Mouse (Mus musculus): ENCODE data around the gene Adrb1. TPM values are rescaled to one million over a fixed set of nuclear protein-coding genes. Genes with fewer than 3 reads are reported as not detected.

Adrb1 gene
- polyA plus RNA-seq (2016; fragmentation: Nextera tagmentation; extraction: Ambion mirVana): 0.52 and 0.85 TPM in 2 replicates

DNA sequence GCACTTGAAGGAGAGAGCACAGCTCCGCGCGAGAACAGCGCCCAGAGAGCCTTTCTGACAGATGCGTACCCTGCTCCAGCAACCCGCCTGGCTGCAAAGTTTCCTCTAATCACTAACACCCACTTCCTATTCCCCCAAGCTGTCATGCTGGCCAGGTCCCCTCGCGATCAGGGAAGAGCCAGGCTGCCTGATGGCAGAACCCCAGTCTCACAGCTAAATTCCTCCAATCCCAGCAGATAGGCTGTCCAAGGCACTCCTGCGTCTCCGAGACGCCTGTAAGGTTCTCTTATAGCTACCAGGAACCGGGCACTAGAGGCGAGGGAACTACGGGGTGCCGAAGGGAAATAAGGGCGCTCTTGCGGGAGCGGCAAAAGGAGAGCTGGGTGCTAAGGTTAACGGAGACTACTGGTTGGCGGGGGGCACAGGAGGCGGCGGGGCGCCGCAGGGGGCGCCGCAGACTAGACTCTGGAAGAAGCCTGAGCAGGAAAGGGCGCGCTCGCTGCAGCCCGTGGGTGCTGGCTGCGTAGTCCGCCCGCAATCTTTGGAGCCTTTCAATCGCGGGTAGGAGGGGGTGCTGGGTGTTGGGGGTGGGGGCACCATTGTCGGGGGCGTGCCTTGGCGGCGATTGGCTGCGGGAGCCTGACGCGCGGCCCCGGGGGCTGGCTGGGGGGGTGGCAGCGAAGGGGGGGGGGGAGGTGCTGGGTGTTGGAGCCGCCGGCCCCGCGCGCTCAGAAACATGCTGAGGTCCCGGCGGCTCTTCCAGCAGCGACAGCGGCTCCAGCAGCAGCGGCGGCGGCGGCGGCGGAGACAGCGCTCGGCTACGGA lies at the start of gene Adrb1:
Gene Adrb1, plus strand, starts transcription at position 813 of the 825 bp plus-strand sequence.
- H3K4me3 ChIP-seq (replicated peaks): peak within 1 kb of the TSS; percentile 60
- H3K4me1 ChIP-seq: peaks cover 33% of the 10 kb centered on the region
- H3K27ac ChIP-seq: no peak within 1 kb of the TSS
- peak within 1 kb of the TSS; percentile 59 for H3K9ac ChIP-seq
- H3K9me3 ChIP-seq: no peaks in the 10 kb centered on the region
- H3K4me2 ChIP-seq: peak within 1 kb of the TSS; percentile 91
- ATAC-seq (ENCODE audit: low FRiP score): peak; percentile 47
- H3K36me3 ChIP-seq (replicated peaks): no peaks in the 10 kb centered on the region
- WGBS: under 1% methylated on average over 50 of the region's 63 CpGs
- H3K27me3 ChIP-seq: peaks cover 75% of the 10 kb centered on the region

DNA sequence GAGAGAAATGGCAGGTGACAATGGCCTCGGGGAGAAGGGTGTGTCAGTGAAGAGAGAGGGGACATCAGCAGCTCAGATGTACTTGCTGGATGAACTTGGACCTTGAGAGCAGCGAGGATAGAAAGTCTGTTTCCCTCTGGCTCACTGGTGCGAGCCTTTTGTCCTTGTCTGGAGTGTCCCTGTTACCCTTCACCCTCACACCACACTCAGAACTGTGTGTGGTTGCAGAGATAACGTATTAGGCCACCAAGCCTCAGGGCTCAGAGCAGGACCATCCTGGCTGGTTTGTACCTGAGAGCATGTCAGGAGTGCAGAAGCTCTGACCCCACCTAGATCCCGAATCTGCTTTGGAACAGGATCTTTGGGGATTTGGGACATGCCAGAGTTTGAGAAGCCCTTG lies 46.3 kb upstream of the Adrb1 start:
- no peaks in the 10 kb centered on the region for H3K4me1 ChIP-seq
- no peaks in the 10 kb centered on the region for H3K36me3 ChIP-seq (replicated peaks)
- no peak for ATAC-seq (ENCODE audit: low FRiP score)
- WGBS: 86% methylated on average over 5 of the region's 5 CpGs
- H3K27ac ChIP-seq: no peak overlapping the region
- H3K27me3 ChIP-seq: no peaks in the 10 kb centered on the region
- H3K9me3 ChIP-seq: no peaks in the 10 kb centered on the region
- H3K4me2 ChIP-seq: no peak overlapping the region
- H3K9ac ChIP-seq: no peak overlapping the region
- H3K4me3 ChIP-seq (replicated peaks): no peak overlapping the region

DNA sequence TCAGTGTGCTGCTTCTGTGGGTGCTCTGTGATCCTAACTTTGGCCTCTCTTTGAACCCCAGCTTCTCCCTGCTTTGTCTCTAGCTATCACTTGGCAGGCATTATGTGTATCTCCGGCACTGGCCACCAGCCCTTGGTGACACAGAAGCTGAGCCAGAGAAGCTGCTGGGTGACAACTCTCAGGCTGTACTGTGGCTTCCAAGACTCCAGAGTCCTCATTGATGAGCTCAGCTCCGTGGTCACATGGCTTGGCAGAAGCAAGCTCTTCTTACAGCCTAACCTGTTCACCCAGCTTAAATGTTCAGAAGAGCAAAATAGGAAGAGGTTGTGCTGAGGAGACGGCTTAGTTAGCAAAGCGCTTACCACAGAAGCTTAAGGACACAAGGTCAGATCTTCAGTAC lies 45.5 kb upstream of the Adrb1 start:
- H3K27ac ChIP-seq: no peak overlapping the region
- no peaks in the 10 kb centered on the region for H3K27me3 ChIP-seq
- H3K36me3 ChIP-seq (replicated peaks): no peaks in the 10 kb centered on the region
- H3K4me1 ChIP-seq: no peaks in the 10 kb centered on the region
- WGBS: 90% methylated on average over 4 of the region's 4 CpGs
- H3K9me3 ChIP-seq: no peaks in the 10 kb centered on the region
- no peak for ATAC-seq (ENCODE audit: low FRiP score)
- no peak overlapping the region for H3K4me3 ChIP-seq (replicated peaks)
- H3K4me2 ChIP-seq: no peak overlapping the region
- no peak overlapping the region for H3K9ac ChIP-seq

DNA sequence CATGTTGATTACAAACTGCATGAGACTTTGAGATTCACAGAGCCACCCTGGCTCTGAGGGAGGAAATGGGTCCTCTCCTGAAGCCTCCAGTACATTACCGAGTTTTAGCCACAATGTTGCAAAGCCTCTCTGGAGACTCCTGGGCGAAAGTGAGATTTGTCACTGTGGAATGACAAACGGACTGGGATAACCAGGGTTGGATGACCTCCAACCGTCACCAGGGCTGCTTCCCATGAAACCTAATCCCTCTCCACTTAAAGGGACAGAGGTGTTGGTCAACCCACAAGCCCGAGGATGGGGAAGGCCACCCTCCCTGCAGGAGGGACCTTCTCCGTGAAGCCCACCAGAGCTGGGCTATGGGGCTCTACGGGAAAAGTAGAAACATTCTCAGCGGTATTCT lies 44.4 kb upstream of the Adrb1 start:
- Histone ChIP-seq H3K27ac (no peak overlapping the region), H3K4me3 (replicated peaks) (no peak overlapping the region), H3K4me2 (no peak overlapping the region), H3K4me1 (no peaks in the 10 kb centered on the region), H3K27me3 (no peaks in the 10 kb centered on the region), H3K9me3 (no peaks in the 10 kb centered on the region), H3K9ac (no peak overlapping the region), H3K36me3 (replicated peaks) (no peaks in the 10 kb centered on the region)
- no peak for ATAC-seq (ENCODE audit: low FRiP score)
- 75% methylated on average over 8 of the region's 8 CpGs for WGBS

DNA sequence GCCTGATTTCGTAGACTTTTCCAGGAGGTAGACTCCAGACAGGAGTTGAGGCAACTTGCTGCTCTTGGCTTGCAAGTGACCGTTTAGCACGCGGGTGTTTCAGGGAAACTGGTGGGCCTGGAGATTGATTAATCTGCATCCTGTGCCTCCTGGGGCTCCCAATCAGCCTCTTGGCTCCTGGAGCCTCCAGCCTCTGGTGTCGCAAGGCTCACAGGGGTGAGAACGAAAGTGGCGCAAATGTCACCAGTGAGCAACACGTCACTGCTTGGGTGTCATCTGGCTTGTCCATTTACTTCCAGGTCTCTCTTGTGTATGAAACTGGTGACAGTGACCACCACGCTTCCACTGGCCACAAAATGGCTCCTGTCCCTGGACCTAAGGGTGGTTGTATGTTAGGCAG lies 43.5 kb upstream of the Adrb1 start:
- H3K9ac ChIP-seq: no peak overlapping the region
- no peaks in the 10 kb centered on the region for H3K36me3 ChIP-seq (replicated peaks)
- no peaks in the 10 kb centered on the region for H3K4me1 ChIP-seq
- WGBS: 88% methylated on average over 9 of the region's 9 CpGs
- no peaks in the 10 kb centered on the region for H3K27me3 ChIP-seq
- H3K4me3 ChIP-seq (replicated peaks): no peak overlapping the region
- ATAC-seq (ENCODE audit: low FRiP score): no peak
- no peak overlapping the region for H3K27ac ChIP-seq
- no peaks in the 10 kb centered on the region for H3K9me3 ChIP-seq
- H3K4me2 ChIP-seq: no peak overlapping the region

DNA sequence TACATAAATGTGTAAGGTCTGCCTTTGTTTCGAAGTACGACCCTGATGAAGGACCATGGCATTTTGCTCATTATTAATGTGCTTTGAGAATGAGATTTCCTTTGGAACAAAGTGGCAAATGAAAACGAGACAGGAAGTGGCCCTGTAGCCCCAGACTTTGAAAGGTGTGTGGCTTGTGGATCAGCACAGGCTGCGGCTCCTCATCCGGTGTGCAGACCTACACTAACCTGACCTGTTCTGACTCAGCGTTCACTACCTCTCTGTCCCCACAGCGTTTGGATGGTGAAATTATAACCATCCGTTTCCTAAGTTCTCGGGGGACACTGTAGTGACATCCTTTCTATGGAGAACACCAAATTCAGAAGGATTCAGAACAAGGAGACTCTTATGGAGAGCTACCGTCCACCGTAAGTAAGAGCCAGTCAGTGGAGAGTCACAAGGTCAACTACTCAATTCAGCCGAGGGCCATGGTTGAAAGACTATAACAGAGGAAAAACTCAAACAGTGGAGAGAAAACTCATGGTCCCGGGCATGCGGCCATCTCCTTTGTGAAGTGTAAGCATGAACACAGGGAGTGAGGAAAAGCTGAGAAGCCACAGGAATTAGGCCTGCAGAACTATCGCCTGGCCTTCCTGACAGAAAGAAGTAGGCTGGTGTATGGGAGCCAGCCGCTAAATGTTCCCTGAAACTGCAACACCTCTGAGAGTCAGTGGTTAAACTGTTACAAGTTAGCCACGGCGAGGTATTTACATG lies 42.6 kb upstream of the Adrb1 start:
- no peak overlapping the region for H3K4me2 ChIP-seq
- ATAC-seq (ENCODE audit: low FRiP score): no peak
- WGBS: 89% methylated on average over 18 of the region's 18 CpGs

DNA sequence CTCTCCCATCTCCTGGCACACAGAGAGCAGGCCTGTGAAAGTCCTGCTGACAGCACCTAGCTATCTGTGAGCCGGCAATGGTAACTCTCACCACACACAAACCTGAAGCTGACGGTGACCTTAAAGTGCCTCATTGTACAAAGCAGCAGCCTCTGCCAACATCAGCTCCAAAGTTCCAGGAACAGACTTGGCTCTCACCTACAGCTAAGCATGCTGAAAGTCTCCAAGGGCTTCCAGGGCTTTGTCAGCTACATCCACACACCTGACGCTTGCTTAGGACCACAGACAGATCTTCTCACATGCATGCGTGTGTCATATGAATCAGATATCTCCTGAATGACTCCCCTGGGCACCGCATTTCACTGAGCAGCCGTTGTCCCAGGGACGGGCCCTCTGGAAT lies 42.0 kb upstream of the Adrb1 start:
- Histone ChIP-seq H3K4me2 (no peak overlapping the region), H3K9ac (no peak overlapping the region), H3K9me3 (no peaks in the 10 kb centered on the region), H3K36me3 (replicated peaks) (no peaks in the 10 kb centered on the region), H3K27ac (no peak overlapping the region), H3K4me1 (no peaks in the 10 kb centered on the region), H3K4me3 (replicated peaks) (no peak overlapping the region), H3K27me3 (0 out of 2 replicates have a peak, but pooled peaks cover 4% of the 10 kb centered on the region)
- no peak for ATAC-seq (ENCODE audit: low FRiP score)
- WGBS: 87% methylated on average over 7 of the region's 7 CpGs

More for the DNA sequence above, 42.6 kb upstream of the Adrb1 start:
- H3K4me1 ChIP-seq: no peaks in the 10 kb centered on the region
- H3K4me3 ChIP-seq (replicated peaks): no peak overlapping the region
- H3K27me3 ChIP-seq: 0 out of 2 replicates have a peak, but pooled peaks cover 3% of the 10 kb centered on the region
- H3K27ac ChIP-seq: no peak overlapping the region
- no peaks in the 10 kb centered on the region for H3K9me3 ChIP-seq
- H3K36me3 ChIP-seq (replicated peaks): no peaks in the 10 kb centered on the region
- no peak overlapping the region for H3K9ac ChIP-seq

DNA sequence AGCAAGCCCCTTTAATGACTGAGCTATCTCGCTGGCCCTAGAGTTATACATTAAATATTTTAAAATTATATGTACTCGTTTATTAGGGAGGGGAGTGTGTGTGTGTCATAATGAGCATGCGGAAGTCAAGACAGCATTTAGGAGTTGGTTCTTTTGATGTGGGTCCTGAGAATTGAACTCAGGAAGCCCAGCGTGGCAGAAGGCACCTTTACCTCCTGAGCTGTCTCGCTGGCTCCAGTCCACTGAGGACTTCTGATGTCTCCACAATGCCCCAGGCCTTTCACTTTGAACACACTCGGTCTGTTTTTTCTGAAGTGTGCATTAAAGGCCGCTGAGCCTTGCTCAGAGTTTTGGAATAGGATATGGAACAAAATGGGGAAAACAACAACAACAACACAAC lies 39.7 kb upstream of the Adrb1 start:
- WGBS: 88% methylated on average over 7 of the region's 7 CpGs
- no peak overlapping the region for H3K4me3 ChIP-seq (replicated peaks)
- ATAC-seq (ENCODE audit: low FRiP score): no peak
- no peak overlapping the region for H3K27ac ChIP-seq
- no peaks in the 10 kb centered on the region for H3K36me3 ChIP-seq (replicated peaks)
- H3K4me1 ChIP-seq: 0 out of 2 replicates have a peak, but pooled peaks cover 4% of the 10 kb centered on the region
- H3K9me3 ChIP-seq: no peaks in the 10 kb centered on the region
- H3K27me3 ChIP-seq: 0 out of 2 replicates have a peak, but pooled peaks cover 4% of the 10 kb centered on the region
- H3K9ac ChIP-seq: no peak overlapping the region
- H3K4me2 ChIP-seq: no peak overlapping the region

DNA sequence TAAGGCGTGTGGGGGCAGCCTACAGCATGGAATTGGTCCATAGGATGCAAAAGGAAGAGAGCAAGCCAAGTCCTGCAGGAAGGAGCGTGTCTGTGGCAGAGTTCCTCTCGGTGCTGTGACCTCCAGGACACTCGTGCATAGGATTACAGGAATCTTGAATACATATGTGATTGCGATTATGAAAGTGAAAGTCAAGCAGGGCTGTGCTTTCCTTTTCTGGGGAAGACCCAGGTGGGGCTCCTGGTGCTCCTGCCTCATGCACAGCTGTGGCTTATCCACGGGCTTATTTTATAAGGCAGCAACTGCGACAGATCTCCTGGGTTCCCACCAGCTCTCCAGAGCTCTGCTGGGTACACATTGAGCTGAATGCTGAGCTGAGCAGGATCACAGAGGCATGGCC lies 39.2 kb upstream of the Adrb1 start:
- Histone ChIP-seq H3K27ac (no peak overlapping the region), H3K27me3 (0 out of 2 replicates have a peak, but pooled peaks cover 4% of the 10 kb centered on the region), H3K9ac (no peak overlapping the region), H3K4me1 (0 out of 2 replicates have a peak, but pooled peaks cover 5% of the 10 kb centered on the region), H3K36me3 (replicated peaks) (no peaks in the 10 kb centered on the region), H3K9me3 (no peaks in the 10 kb centered on the region), H3K4me3 (replicated peaks) (no peak overlapping the region), H3K4me2 (no peak overlapping the region)
- WGBS: 90% methylated on average over 7 of the region's 7 CpGs
- ATAC-seq (ENCODE audit: low FRiP score): no peak

DNA sequence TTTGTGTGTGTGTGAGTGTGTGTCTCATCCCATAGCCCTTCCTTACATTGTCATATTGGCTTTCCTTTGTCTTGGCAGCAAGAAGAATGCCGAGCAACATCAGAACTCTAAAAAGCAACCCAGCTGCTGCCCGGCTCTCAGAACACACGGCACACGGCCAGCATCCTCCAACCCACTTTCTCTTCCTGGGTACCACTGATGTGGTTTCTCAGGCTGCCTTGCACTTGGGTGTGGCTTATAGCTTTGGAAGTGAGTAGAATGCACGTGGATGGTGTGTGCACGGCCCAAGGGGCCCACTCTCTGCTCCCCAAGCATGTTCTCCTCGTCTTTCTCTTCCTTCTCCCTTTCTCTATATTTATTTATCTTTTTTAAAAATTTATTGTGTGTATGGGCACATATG lies 36.5 kb upstream of the Adrb1 start:
- no peak overlapping the region for H3K4me2 ChIP-seq
- H3K9me3 ChIP-seq: no peaks in the 10 kb centered on the region
- H3K27ac ChIP-seq: no peak overlapping the region
- no peak for ATAC-seq (ENCODE audit: low FRiP score)
- H3K4me1 ChIP-seq: 0 out of 2 replicates have a peak, but pooled peaks cover 5% of the 10 kb centered on the region
- 78% methylated on average over 7 of the region's 7 CpGs for WGBS
- H3K4me3 ChIP-seq (replicated peaks): no peak overlapping the region
- H3K27me3 ChIP-seq: 0 out of 2 replicates have a peak, but pooled peaks cover 4% of the 10 kb centered on the region
- H3K36me3 ChIP-seq (replicated peaks): no peaks in the 10 kb centered on the region
- H3K9ac ChIP-seq: no peak overlapping the region

DNA sequence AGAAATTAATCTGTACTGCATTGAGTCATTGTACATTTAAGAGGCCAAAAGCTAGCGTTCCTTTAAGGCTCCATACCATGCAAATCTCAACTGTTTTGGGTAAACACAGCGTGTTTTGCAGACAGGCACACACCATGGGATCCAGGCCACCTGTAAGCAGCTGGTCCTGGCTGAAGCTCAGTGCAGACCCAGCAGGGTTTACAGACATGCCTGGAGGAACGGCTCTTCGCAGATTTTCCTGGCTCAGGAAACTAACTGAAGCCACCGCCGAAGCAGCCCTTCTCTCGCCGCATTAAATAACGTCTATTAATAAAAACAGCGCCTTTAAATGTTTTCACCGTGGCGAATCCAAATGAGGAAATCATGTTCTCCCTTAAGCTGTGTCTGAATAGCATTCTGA lies 35.8 kb upstream of the Adrb1 start:
- no peaks in the 10 kb centered on the region for H3K36me3 ChIP-seq (replicated peaks)
- H3K4me1 ChIP-seq: 0 out of 2 replicates have a peak, but pooled peaks cover 5% of the 10 kb centered on the region
- no peaks in the 10 kb centered on the region for H3K9me3 ChIP-seq
- 0 out of 2 replicates have a peak, but pooled peaks cover 4% of the 10 kb centered on the region for H3K27me3 ChIP-seq
- no peak for ATAC-seq (ENCODE audit: low FRiP score)
- H3K4me2 ChIP-seq: no peak overlapping the region
- 81% methylated on average over 12 of the region's 12 CpGs for WGBS
- no peak overlapping the region for H3K9ac ChIP-seq
- H3K27ac ChIP-seq: no peak overlapping the region
- no peak overlapping the region for H3K4me3 ChIP-seq (replicated peaks)

DNA sequence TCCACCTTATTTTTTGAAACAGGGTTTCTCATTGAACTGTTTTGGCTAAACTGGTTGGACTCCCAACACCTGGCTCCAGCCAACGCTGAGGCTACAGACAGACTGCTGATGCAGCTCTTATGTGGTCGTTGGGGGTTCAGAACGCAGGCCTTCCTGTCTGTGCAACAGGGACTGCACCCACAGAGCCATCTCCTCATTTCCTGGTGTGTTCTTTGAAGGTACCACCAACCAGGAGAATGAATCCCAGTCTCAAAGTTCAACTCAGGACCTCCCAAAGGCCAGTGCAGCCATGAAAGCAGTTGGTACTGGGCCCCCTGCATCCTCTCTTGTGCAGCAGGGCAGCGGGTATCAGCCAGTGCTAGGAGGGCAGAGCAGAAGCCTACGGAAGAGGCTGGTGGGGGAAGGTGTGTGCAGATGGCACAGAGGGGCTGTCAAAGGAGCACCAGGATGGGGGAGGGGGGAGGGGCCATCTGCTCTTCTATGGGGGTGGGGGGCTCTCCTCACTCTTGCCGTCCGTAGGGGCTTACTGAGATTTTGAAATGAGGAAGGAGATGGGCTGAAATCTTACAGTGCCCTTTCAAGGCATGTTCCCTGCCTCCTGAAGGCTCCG lies 34.9 kb upstream of the Adrb1 start:
- Histone ChIP-seq H3K4me1 (0 out of 2 replicates have a peak, but pooled peaks cover 5% of the 10 kb centered on the region), H3K9ac (no peak overlapping the region), H3K9me3 (no peaks in the 10 kb centered on the region), H3K27me3 (0 out of 2 replicates have a peak, but pooled peaks cover 4% of the 10 kb centered on the region), H3K4me3 (replicated peaks) (no peak overlapping the region), H3K4me2 (no peak overlapping the region), H3K27ac (no peak overlapping the region), H3K36me3 (replicated peaks) (no peaks in the 10 kb centered on the region)
- 80% methylated on average over 8 of the region's 8 CpGs for WGBS
- ATAC-seq (ENCODE audit: low FRiP score): no peak
